Mouse (Mus musculus) lung, adult 2 months (tissue): Measurements from ENCODE around the gene Lgals7.

ENCODE experiments used
- CTCF ChIP-seq: fragments of 200-500 bp; IDR thresholded peaks from 2 replicates; pipeline ENCODE4 v1.5.1; 2011; ENCODE audit warnings: mild to moderate bottlenecking, low read length, control low read depth; ENCODE audit not compliant: insufficient read depth
- POLR2A ChIP-seq: fragments of 200-500 bp; IDR thresholded peaks from 2 replicates; pipeline ENCODE4 v1.6.1; 2011; ENCODE audit warnings: low read depth, mild to moderate bottlenecking, control low read depth, low read length, borderline replicate concordance; ENCODE audit errors: extremely low read depth

- TF ChIP-seq CTCF (no peak), POLR2A (no peak; the same call in 1 of the 2 replicates)
Observed at GRCm38 (mm10) chr7:28817524-28817923, 46.1 kb upstream of the Lgals7 start.
